Mouse (Mus musculus): Measurements from ENCODE around the gene Eid2.

Eid2 gene

DNA sequence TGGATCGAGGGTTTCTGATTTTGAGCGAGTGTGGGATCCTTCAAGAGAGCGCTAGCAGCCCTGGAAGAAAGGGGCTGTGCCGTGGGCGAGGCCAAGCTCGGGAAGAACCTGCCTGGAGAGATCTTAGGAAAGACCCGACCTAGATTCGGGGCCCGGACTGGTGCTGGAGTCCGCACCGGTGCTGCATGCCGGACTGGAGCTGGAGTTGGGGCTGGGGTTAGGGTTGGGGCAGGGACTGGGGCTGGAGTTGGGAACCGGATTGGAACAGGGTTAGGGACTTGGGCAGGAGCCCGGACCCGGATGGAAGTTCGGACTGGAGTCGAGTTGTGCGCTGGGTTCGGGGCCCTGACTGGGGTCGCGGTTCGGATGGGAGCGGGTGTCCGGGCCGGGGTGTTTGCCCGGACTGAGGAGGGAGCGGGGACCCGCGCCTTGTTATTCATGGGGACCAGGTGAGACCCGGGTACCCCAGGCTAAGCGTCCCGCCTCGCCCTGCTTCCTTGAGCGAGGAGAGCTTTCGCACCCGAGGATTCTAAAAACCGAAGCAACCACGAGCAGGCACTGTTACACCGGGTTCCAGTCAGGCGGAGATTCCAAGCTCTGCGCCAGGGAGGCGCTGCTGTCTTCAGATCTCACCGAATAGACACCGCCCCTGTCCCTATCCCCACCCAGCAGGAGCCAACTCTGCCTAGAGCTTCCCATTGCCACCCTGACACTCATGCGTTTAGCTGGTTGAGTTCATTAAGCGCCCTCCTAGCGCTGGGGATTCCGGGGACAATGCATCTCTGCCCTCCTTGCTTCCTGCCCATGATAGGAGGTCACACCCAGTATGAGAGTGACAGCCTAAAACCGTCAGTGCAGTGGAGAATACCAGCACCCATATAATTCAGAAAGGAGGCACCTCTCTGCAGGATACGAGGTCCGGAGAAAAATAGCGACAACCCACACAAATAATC, 23.2 kb downstream of the Eid2 start, which contains the start of gene Selenov:
Gene Selenov (minus strand): TSS at position 549 of the 953 bp plus-strand sequence.
- DNase-seq (ENCODE audit: low read depth, low spot score), result peak; percentile 79

DNA sequence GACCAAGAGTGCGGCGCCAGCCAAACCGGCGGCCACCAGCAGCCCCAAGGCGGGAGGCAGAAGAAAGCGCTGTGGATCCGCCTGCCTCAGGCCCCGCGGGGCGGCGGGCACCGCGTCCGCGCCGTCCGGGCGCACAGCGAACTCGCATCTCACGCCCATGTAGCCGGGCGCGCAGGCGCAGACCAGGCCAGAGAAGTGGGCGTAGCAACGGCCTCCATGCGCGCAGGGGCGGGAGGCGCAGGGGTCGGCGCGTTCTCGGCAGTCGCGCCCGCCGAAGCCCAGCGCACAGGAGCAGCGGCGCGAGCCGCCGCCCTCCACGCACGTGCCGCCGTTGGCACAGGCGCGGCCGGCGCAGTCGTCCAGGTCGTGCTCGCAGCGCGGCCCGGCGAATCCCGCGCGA, 26.8 kb downstream of the Eid2 start:
- DNase-seq (ENCODE audit: low read depth, low spot score), result peak; percentile 79

DNA sequence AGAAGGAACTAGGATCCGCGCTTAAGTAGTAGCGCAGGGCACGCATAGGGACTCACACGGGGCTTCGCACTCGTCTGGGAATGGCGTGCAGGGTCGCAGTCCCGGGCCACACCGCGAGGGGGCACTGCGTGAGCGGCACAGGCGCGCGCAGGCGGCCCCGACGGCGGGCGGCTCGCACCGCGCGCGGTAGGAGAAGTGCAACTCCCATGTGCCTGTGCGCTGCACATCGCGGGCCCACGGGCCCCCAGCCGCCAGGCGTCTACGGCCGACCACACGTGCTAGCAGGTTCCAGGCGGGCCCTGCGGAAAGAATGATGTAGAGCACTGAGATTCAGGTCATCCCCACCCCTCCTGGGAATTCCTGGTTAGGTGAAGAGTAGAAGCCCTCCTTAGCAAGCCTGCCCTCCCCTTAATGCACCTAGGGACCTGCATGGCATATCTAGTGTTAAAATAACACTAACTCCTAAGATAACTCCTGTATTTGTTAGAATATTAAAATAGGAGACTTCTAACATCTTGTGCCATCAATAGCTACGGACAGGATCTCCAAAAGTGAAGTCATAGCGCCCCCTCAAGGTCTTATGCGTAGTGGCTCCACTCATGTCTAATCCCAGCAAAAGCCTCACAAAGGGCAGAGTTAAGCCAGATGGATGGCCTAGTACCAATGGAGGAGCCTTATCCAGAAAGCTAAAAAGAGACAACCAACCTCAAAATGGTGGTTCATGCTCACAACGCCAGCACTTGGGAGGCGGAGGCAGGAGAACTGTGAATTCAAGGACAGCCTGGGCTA, 31.4 kb downstream of the Eid2 start:
- peak; percentile 89 for DNase-seq (ENCODE audit: low read depth, low spot score)

GRCm38 (mm10) chr7:28301616-28302433, 34.1 kb downstream of the Eid2 start, which contains the start of gene Dll3:
Dll3 (minus strand) TSS chr7:28302238.
- peak; percentile 33 for DNase-seq (ENCODE audit: low read depth, low spot score)

DNA sequence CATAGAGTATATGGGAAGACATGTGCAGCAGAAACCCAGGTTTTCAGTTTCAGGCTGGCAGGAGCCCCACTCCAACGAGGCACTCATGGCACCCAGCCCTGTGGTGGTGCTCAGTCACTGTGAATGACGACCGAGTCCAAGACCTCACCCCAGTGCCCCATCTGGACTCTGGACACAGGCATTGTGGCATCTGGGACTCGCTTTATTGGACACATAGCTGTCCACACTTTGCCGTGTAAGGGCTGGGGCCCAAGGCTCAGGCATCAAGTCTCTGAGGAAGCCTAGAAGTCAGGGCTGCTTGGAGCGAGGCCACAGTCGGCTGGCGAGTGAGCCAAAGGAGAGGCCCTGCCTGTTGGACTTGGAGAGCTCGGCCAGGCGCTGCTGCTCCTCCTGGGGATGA, 38.0 kb downstream of the Eid2 start:
- DNase-seq (ENCODE audit: low read depth, low spot score), result no peak

- DNase-seq (ENCODE audit: low read depth, low spot score), result no peak
Measured at GRCm38 (mm10) chr7:28306216-28306615, 38.5 kb downstream of the Eid2 start.

DNA sequence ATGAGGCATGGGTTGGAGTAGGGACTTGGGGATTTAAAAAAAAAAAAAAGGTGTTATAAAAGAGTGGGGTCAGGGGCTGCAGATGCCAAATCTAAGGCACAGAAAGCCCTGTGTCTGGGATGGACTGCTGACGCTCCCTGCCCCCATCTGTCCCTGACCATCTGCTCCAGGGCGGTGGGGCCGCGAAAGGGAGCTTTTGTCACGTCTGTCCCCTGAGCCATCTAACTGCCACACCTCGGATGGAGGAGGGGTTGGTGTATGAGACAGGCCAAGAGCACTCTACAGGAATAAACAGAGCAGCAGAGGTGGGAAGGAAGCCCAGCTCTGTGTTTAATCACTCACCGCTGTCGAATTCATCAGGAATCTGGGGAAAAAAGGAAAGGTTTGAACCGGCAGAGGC, 42.1 kb downstream of the Eid2 start:
- DNase-seq (ENCODE audit: low read depth, low spot score), result no peak

- DNase-seq (ENCODE audit: low read depth, low spot score), result peak; percentile 21
Measured at GRCm38 (mm10) chr7:28311151-28311925, 43.7 kb downstream of the Eid2 start.

GRCm38 (mm10) chr7:28311926-28312543, 44.4 kb downstream of the Eid2 start, which contains the start of gene Timm50:
Timm50 (minus strand) TSS chr7:28312072.
- peak; percentile 99 for DNase-seq (ENCODE audit: low read depth, low spot score)

DNA sequence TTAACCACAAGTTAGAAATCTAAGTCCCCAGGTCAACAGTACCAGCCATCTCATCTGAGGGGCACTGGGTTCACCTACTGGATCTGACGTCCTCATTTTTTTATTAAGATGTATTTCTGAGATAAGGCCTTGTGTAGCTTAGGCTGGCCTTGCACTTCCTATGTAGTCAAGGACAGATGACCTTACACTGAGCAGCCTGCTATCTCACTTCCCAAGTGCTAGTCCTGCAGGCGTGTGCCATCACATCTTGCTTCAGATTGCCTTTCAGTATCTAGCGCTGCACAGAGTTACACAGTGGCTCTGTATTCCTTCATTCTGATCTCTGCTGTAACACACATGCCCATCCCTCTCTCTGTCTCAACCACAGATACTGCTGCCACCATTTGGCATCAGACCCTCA, 50.4 kb downstream of the Eid2 start:
- no peak for DNase-seq (ENCODE audit: low read depth, low spot score)

GRCm38 (mm10) chr7:28318714-28319113, 51.0 kb downstream of the Eid2 start:
- no peak for DNase-seq (ENCODE audit: low read depth, low spot score)
